Mouse (Mus musculus): ENCODE results near the gene Slc22a18.

DNA sequence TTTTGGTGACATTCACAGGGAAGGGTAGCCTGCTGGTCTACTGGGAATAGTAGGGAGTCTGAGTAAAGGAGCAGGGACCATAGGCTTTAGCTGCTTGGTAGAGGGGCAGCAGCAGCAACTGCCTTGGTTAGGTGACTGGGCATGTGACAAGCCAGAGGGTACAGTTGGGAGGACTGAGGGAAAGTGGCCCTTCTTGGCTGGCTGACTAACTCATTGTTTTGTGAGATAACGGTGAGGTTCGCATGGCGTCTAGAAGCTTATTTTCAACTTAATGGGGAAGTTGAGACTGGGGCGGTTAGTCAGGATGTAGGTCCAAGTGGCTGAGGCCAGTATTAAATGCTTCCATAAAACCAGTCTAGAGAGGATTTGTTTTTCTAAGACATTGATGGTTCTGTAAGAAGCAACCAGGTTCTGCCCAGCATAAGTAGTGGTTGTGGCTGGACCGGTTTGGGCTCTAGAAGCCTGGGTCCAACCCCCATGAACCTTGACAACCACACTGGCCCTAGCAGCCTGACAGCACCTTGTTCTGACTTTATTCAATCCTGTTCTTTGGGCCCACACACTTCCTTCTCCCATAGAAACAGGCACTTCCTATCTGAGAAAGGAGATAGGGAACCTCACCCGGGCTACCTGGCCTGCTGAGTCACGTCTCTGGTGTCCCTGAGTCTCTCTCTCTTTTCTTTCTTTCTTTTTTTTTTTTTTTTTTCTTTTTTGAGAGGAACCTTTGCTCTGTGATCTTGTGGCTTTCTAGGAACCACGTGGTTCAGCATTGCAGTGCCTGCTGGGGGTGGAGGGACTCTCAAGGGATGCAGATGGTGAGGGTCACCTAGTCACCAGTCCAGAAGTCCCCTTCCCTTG is 21.8 kb downstream of the Slc22a18 start:
- TF ChIP-seq CTCF (IDR thresholded peaks at IDR 0.05; ENCODE audit: control insufficient read depth, insufficient read depth, low read length) (no peak), POLR2A (IDR thresholded peaks at IDR 0.05; ENCODE audit: borderline replicate concordance, control insufficient read depth, low read depth, low read length) (no peak)
